Mouse (Mus musculus): ENCODE measurements around the gene Rhou.
"Not testable (repeated sequence)": the region's sequence is repeated elsewhere in the genome, so short reads cannot be mapped to it uniquely, and the experiment has no call there.

Gene Rhou

DNA sequence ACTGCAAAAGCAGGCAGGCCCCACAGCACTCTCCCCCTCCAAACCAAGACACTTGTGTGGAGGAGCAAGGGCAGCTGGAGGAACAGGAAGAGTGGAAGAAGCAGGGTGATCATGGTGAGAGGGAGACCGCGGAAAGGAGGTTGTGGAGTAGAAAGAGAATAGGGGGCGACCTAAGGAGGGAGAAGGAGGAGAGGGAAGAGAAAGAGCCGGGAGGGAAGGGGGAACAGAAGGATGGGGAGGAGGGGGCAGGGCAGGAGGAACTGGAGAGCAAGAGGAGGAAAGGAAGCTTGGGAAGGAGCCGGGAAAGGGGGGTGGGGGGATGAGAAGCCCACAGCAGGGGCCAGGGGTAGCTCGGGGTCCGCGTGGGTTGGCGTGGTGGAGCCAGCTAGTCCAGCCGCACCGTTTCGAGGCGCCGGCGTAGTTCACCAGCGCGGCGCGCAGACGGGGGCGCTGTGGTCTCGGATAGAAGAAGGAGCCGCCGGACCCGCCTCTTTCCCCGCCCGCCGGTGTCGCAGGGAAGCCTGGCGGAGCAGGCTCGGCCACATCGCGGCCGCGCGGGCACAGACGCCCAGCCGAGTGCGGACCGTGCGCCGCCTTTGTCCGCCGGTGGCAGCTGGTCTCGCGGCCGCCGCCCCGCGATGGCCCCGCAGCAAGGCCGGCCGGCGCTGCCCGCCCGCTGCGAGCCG lies at the start of gene Rhou:
TSS of gene Rhou (plus strand) at position 622 of the 686 bp plus-strand sequence.
- DNase-seq (ENCODE audit: low read depth) = peak; percentile 55

- DNase-seq (ENCODE audit: low read depth) = not testable (repeated sequence)
These were observed 41.1 kb upstream of the Rhou start for GRCm38 (mm10) chr8:123612652-123613051.

DNA sequence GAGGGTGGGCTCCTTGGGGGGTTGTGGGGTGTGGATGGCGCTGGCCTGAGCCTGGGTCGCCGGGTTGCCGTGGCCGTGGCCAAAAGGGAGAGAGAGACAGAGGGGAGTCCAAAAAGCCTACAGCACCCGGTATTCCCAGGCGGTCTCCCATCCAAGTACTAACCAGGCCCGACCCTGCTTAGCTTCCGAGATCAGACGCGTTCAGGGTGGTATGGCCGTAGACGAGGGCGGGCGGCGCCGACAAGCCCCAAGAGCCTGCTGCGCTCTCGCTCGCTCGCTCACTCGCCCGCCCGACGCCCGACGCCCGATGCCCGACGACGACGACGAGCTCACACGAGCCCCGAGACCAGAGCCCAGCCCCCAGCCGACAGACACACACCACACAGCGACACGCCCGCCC lies 30.2 kb upstream of the Rhou start:
- DNase-seq (ENCODE audit: low read depth) = not testable (repeated sequence)

DNA sequence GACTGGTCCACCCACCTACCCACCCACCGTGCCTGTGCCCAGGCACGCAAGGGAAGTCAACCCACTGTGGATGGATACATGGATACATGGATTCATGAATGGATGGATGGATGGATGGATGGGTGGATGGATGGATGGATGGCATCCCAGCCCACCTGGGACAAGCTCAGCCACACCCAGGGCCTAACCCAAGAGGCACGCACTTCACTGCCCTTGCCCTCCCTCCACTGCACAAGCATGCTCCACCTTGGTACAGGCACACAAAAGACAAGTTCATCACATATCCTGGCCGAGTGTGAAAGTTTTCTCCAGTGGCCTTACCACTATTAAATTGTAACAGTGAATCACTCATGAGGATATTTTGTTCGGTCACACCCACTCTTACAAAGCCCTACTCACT lies 29.5 kb upstream of the Rhou start:
- DNase-seq (ENCODE audit: low read depth) = no peak

- DNase-seq (ENCODE audit: low read depth) = no peak
These were observed 29.0 kb upstream of the Rhou start for GRCm38 (mm10) chr8:123624702-123625101.

GRCm38 (mm10) chr8:123625717-123626116 lies 28.0 kb upstream of the Rhou start:
- DNase-seq (ENCODE audit: low read depth) = no peak

DNA sequence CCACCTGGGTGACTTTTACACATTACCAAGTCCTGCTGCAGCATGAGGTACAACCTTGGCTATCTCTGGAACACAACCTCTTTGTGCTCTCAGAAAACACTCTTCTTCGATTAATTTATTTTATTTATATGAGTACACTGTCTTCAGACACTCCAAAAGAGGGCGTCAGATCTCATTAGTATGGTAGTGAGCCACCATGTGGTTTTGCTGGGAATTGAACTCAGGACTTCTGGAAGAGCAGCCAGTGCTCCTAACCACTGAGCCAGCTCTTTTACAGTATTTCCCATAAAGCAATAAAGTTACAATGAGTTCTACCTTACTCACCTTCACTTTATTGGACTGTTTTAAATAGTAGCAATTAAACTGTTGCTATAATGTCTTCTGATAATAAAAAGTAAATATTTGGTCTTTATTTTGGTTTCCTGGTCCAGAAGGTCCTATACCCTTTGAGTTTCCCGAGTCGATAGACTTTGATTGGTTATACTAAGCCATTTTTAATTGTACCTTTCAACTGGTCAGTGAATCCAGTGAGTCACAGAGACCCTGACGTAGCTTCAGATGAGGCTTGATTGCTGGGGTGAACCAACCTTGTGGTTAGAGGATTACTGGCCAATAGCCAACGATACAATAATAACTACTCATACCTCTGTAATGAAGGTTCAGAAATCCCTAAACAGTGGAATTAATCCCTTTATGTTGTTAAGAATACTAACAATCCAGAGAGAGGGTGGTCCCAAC lies 26.1 kb upstream of the Rhou start:
- DNase-seq (ENCODE audit: low read depth) = peak; percentile 34

DNA sequence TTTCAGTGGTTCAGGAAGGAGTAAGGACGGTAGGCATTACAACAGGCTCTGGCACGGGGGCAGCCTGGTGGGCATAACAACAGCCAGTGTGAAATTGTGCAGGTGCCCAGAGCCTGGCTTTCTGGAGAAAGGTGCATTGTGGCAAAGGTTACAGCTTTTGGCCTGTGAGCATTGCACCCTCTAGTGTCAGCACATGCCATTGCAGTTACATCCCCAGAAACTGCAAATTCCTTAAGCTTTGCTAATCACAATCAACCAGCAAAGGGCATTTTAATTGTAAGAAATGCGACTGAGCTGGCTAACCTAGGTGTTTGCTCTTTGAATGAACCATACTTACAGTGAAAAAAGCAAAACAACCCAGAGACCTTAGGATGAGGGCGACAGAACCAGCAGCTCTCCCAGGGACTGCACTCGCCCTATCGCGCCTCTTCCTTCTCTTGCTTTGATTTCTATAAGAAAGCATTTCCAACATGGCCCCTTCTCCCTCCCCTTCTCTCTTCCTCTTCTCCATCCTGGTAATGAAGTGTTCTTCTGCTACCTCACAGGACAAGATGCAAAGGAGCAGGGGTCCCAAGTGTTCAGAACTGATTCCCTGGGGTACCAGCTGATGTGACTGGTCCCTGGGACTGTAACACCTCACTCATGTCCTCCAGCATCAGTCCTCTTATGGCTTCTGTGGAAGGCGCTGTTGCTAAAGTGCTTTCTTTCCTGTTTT lies 25.3 kb upstream of the Rhou start:
- peak; percentile 76 for DNase-seq (ENCODE audit: low read depth)

DNA sequence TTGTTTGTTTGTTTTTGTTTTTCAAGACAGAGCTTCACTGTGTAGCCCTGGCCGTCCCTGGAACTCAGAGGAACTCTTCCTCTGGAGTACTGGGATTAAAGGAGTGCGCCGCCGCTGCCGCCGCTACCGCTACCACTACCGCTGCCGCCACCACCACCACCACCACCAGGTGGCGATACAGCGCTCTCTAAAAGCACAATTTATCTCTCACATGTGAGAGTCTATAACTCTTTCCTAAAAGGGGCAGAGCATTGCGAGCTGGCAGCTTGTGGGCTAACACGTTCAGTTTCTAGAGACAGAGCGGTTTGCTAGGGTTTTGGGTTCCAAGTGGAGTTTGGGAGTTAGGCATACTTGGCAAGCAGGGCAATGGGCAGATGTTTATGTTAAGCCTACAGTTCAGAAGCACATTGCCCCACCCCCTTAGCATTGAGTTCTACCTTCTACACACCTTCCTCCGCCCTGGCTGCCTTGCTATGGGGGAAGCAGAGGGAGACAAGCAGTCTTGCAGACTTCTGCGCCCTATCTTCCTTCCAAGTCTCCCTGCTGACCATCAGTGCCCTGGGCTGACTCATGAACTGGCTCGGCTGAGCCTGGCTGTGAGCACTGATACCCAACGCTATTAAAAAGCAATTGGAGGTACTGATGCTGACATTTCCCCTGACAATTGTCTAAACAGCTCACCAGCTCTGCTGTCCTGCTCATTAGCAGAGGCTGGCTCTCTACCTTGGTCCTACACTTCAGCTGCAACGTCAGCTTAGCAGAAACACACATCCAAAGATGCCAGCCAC lies 24.6 kb upstream of the Rhou start:
- peak; percentile 81 for DNase-seq (ENCODE audit: low read depth)

DNA sequence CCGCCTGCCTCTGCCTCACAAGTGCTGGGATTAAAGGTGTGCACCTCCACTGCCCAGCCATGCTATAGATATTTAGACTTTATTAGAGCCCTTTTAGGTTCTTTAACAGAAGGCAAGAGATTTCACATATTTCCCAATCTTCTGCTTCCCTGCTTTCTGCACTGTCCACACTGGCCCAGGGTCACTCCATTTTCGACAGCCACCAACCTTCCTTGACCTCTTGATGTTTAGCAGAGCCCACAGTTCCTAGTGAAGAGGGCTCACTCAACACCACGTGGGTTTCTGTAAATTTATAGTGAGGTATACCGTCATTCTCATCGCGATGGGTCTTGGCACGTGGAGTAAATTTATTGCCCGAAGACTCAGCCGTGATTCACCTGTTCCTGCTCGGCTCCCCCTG lies 23.7 kb upstream of the Rhou start:
- DNase-seq (ENCODE audit: low read depth) = no peak

GRCm38 (mm10) chr8:123630841-123631251 lies 22.9 kb upstream of the Rhou start:
- no peak for DNase-seq (ENCODE audit: low read depth)

- not testable (repeated sequence) for DNase-seq (ENCODE audit: low read depth)
These were observed 22.0 kb upstream of the Rhou start for GRCm38 (mm10) chr8:123631746-123632145.

GRCm38 (mm10) chr8:123632257-123632656 lies 21.5 kb upstream of the Rhou start:
- no peak for DNase-seq (ENCODE audit: low read depth)

DNA sequence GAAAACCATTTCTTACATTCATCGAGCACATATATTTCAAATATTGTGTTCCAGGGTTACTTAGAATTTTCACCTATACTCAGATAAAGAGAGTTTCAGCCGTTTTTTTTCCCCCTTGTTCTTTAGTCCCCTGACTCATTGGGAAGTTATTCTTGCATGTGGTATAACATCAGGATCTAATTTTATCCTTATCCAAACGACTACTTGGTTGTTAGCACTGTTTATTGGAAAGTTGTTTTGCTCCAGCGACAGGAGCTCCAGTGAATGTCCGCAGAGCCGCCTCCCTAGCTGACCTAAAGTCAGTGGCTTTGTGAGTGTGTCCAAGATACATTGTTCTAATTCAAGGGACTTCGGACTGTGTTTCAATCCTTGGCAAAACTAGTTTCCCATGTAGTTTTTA lies 19.9 kb upstream of the Rhou start:
- no peak for DNase-seq (ENCODE audit: low read depth)

DNA sequence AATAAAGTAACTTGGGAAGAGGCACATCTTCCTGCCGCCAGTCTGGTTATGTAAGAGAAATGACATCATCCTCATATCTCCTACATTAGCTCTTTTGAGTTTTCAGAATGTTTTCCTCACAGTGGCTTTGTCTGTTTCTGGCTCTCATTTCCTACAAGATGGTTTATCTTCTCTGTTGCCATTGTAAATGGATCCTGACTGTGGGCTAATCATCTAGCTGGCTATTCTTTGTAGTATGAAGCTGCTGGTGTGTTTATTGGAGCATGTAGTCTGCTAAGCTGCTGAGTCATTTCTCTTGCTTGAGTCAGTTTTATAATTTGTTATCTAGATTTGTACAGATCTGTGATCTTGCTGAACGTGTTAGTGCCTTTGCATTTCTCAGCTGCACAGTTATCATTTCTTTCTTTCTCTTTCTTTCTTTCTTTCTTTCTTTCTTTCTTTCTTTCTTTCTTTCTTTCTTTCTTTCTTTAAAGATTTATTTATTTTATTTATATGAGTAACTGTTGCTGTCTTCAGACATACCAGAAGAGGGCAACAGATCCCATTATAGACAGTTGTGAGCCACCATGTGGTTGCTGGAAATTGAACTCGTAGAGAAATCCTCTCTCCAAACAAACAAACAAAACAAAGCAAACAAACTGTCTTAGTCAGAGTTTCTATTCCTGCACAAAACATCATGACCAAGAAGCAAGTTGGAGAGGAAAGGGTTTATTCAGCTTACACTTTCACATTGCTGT lies 19.2 kb upstream of the Rhou start:
- no peak for DNase-seq (ENCODE audit: low read depth)

DNA sequence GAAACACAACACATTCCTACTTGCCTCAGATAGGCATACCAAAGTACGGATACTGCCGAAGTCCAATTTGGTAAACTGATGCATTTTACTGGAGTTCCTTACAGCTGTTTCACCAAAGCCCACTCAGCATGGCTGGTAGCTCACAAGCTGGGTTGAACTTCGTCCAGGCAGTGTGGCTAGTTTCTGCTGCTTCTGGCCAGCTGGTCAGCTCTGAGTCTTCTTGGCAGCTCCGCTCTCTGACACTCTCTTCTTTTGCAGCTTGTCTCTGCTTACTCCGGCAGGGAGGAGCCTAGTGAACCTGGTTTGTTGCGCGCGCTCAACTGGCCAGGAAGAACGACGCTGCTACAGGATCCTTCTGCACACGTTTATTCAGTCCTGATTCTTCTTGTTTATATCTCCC lies 18.1 kb upstream of the Rhou start:
- DNase-seq (ENCODE audit: low read depth) = no peak

DNA sequence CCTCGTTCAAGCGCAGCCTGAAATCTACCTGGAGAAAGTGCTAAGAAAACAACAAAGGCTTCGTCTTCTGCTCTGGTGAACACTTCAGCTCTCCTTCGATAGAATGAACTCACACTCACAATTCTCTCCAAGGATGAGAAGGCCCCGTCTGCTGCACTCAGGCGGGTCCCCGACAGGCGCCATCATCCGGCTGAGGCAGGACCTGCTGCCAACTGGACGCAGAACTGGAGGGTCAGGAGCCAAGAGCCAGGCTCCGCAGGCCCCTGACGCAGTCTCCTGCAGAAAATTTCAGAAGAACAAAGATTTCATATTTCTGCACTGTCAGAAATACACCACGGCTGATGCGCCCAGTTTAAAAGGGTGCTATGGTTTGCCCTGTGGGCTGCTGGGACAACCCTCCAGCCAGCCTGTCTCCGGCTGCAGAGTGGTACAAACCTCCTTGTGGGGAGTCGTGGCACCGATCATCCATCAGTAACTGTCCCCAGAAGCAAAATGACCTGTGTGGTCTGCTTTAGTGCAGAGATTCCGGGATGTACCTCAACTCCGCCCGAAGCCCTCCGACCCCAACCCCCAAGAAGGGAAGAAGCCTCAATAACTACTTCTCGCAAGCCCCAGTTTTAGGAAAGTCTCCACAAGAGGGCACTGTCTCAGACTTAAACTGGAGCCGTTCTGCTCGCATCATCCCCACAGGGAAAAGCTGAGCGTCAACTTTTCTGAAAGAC lies 10.2 kb upstream of the Rhou start:
- peak; percentile 54 for DNase-seq (ENCODE audit: low read depth)

DNA sequence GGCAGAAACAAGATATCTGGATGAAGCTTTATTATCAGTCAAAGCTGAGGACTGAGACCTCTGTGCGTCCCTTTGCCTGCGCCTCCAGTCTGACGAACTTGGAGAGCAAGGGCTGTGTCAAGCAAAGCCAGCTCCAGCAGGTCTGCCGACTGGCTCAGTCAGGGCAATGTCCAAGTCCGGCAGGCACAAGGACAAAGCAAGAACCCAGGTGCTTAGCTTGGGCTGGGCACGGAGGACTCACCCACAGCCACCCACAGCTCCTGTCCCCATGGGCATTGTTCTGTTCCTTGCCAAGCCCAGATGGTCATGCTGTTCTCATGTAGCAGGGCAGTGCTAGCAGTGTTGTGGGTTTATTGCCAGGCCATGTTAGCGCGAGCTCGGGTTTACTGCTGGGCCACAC lies 8.5 kb upstream of the Rhou start:
- DNase-seq (ENCODE audit: low read depth) = no peak

DNA sequence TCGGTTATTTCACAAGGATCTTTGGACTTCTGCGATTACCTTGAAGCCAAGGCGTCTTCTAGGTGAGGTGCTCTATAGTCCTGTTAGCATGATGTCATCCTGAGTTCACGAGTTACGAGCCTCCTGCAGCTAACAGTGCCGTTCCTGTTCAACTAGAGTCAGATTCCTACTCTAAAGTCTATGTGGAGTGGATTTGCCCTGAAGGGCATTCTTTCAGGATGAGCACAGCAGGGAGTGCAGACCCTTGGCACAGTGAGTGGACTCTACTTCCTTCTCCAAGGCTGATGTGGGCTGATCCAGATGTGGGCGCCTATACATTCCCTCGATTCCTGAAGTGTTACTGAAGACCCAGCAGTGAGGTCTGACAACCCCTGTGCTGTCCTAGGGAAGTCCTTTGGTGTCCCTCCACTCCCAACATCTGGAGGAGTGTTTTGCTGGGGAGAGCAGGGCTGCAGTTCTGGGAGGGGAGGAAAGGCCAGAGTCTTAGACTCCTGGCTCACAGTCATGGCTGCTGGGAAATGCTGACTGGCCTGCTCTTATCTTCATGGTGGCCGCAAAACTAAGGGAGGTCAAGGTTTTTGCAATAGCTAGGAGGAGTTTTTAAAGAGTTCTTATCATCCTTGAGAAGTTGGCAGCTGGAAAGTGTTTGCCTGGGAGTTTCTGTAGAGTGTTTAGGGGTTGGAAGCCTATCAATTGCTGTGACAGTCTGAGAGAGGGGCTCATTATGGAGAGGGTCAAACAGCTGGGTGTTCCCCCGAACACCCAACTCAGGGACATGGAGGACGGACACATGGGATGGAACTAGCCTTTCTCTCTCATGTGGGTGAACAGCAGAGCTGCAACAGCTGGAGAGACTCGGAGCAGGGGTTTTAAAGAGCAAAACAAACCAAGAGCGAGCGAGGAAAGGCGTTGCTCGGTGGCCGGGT lies 5.2 kb upstream of the Rhou start:
- no peak for DNase-seq (ENCODE audit: low read depth)

- DNase-seq (ENCODE audit: low read depth) = no peak
These were observed 4.2 kb upstream of the Rhou start for GRCm38 (mm10) chr8:123649483-123649882.

Measured in induced T-regulatory cell, adult 2 months (primary cell).